Mouse (Mus musculus): ENCODE results near the gene Dnajc6.

DNA sequence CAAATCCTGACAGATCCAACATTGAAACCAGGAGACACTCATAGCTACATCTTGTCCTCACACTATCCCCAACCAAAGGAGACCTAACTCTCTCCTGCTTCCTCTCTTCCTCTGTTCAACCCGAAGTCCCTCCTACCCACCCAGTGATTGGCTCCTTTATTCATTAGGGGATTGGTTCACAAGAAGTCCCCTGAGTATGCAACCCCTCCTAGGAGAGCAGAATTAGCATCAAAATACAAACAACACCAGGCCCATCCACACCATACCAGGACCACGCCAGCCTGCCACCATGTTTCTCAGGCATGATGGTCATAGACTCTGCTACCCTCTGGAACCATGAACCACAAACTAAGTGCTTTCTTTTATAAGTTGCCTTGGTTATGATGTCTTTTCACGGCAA lies 96.0 kb downstream of the Dnajc6 start:
- TF ChIP-seq CTCF (IDR thresholded peaks at IDR 0.05; ENCODE audit: insufficient read depth, low read length) (no peak), POLR2A (IDR thresholded peaks at IDR 0.05; ENCODE audit: borderline replicate concordance, extremely low read depth, low read depth, low read length) (no peak)

Data from lung, adult 2 months (tissue).